Mouse (Mus musculus): ENCODE measurements around the gene Acvr1c. TPM values are rescaled to one million over a fixed set of nuclear protein-coding genes. Genes with fewer than 3 reads are reported as not detected.
A peak's percentile ranks its signal among the peaks of the same experiment; 100 is the strongest.

The Acvr1c gene
- polyA plus RNA-seq, 1 experiment from 2014 or later: 0.04 TPM

- H3K9me3 ChIP-seq (replicated peaks; ENCODE audit: low read length): no peaks in the 10 kb centered on the region
- DNase-seq (ENCODE audit: low spot score) (no peak), ATAC-seq (replicated peaks; ENCODE audit: low FRiP score, low read depth) (no peak)
- H3K9ac ChIP-seq (ENCODE audit: low read depth, low read length): no peak overlapping the region
- TF ChIP-seq CTCF (IDR thresholded peaks at IDR 0.05; ENCODE audit: low read depth): no peak
- no peaks in the 10 kb centered on the region for H3K27me3 ChIP-seq (ENCODE audit: insufficient read depth, low read length)
- H3K36me3 ChIP-seq (ENCODE audit: insufficient read depth, low read length): no peaks in the 10 kb centered on the region
- no peak overlapping the region for H3K27ac ChIP-seq
- H3K4me2 ChIP-seq (ENCODE audit: low read length): no peak overlapping the region
- WGBS: 77% methylated on average over 3 of the region's 3 CpGs
- no peaks in the 10 kb centered on the region for H3K4me1 ChIP-seq (replicated peaks; ENCODE audit: insufficient read depth, low read length)
- H3K4me3 ChIP-seq (replicated peaks; ENCODE audit: low read depth, low read length): no peak overlapping the region
Measured at GRCm38 (mm10) chr2:58366196-58366595, 8.5 kb upstream of the Acvr1c start.

- WGBS: 89% methylated on average over 3 of the region's 3 CpGs
- H3K9me3 ChIP-seq (replicated peaks; ENCODE audit: low read length): no peaks in the 10 kb centered on the region
- H3K4me2 ChIP-seq (ENCODE audit: low read length): no peak overlapping the region
- H3K27ac ChIP-seq: no peak overlapping the region
- no peak overlapping the region for H3K9ac ChIP-seq (ENCODE audit: low read depth, low read length)
- 0 out of 2 replicates have a peak, but pooled peaks cover 2% of the 10 kb centered on the region for H3K4me1 ChIP-seq (replicated peaks; ENCODE audit: insufficient read depth, low read length)
- H3K27me3 ChIP-seq (ENCODE audit: insufficient read depth, low read length): 0 out of 2 replicates have a peak, but pooled peaks cover 3% of the 10 kb centered on the region
- no peak for TF ChIP-seq CTCF (IDR thresholded peaks at IDR 0.05; ENCODE audit: low read depth)
- H3K4me3 ChIP-seq (replicated peaks; ENCODE audit: low read depth, low read length): no peak overlapping the region
- DNase-seq (ENCODE audit: low spot score) (no peak), ATAC-seq (replicated peaks; ENCODE audit: low FRiP score, low read depth) (no peak)
- H3K36me3 ChIP-seq (ENCODE audit: insufficient read depth, low read length): no peaks in the 10 kb centered on the region
Measured at GRCm38 (mm10) chr2:58361361-58362046, 3.8 kb upstream of the Acvr1c start.

DNA sequence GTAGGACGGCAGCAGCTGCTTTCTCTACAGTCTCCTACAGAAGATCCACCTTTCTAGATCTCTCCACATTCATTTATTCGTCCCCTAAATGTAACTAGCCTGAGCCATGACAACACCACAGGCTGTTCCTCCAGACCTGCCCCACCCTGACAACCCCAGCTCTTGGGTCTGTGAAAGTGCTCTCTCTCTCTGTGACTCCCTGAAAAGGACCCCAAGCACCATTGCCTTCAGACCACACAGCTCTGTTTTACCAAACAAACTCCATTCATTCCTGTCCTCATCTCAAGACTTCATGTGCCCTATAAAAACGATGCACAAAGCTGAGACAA, 401 bp upstream of the Acvr1c start:
- DNase-seq (ENCODE audit: low spot score) (no peak), ATAC-seq (replicated peaks; ENCODE audit: low FRiP score, low read depth) (no peak)
- 0 out of 2 replicates have a peak, but pooled peaks cover 2% of the 10 kb centered on the region for H3K4me1 ChIP-seq (replicated peaks; ENCODE audit: insufficient read depth, low read length)
- peak overlapping the region; percentile 51 for H3K4me3 ChIP-seq (replicated peaks; ENCODE audit: low read depth, low read length)
- TF ChIP-seq CTCF (IDR thresholded peaks at IDR 0.05; ENCODE audit: low read depth): no peak
- H3K27me3 ChIP-seq (ENCODE audit: insufficient read depth, low read length): 0 out of 2 replicates have a peak, but pooled peaks cover 3% of the 10 kb centered on the region
- no peaks in the 10 kb centered on the region for H3K36me3 ChIP-seq (ENCODE audit: insufficient read depth, low read length)
- peak overlapping the region; percentile 100 for H3K4me2 ChIP-seq (ENCODE audit: low read length)
- H3K9me3 ChIP-seq (replicated peaks; ENCODE audit: low read length): no peaks in the 10 kb centered on the region
- no peak overlapping the region for H3K9ac ChIP-seq (ENCODE audit: low read depth, low read length)
- H3K27ac ChIP-seq: no peak overlapping the region
- 9% methylated on average over 3 of the region's 3 CpGs for WGBS

- WGBS: 0% methylated on average over 7 of the region's 7 CpGs
- ATAC-seq (replicated peaks; ENCODE audit: low FRiP score, low read depth): peak; percentile 25; the same call in 1 of the 2 replicates
- 0 out of 2 replicates have a peak, but pooled peaks cover 3% of the 10 kb centered on the region for H3K27me3 ChIP-seq (ENCODE audit: insufficient read depth, low read length)
Measured at GRCm38 (mm10) chr2:58357068-58357413, 654 bp downstream of the Acvr1c start.

GRCm38 (mm10) chr2:58354389-58354788, 3.3 kb downstream of the Acvr1c start:
- no peak overlapping the region for H3K27ac ChIP-seq
- no peaks in the 10 kb centered on the region for H3K36me3 ChIP-seq (ENCODE audit: insufficient read depth, low read length)
- DNase-seq (ENCODE audit: low spot score) (no peak), ATAC-seq (replicated peaks; ENCODE audit: low FRiP score, low read depth) (no peak)
- H3K9ac ChIP-seq (ENCODE audit: low read depth, low read length): no peak overlapping the region
- H3K4me1 ChIP-seq (replicated peaks; ENCODE audit: insufficient read depth, low read length): 0 out of 2 replicates have a peak, but pooled peaks cover 2% of the 10 kb centered on the region
- H3K27me3 ChIP-seq (ENCODE audit: insufficient read depth, low read length): 0 out of 2 replicates have a peak, but pooled peaks cover 3% of the 10 kb centered on the region
- H3K4me3 ChIP-seq (replicated peaks; ENCODE audit: low read depth, low read length): no peak overlapping the region
- no peaks in the 10 kb centered on the region for H3K9me3 ChIP-seq (replicated peaks; ENCODE audit: low read length)
- 89% methylated on average over 3 of the region's 3 CpGs for WGBS
- no peak for TF ChIP-seq CTCF (IDR thresholded peaks at IDR 0.05; ENCODE audit: low read depth)
- H3K4me2 ChIP-seq (ENCODE audit: low read length): no peak overlapping the region

More at GRCm38 (mm10) chr2:58357068-58357413, 654 bp downstream of the Acvr1c start:
- DNase-seq (ENCODE audit: low spot score): peak; percentile 13
- no peak overlapping the region for H3K27ac ChIP-seq
- peak overlapping the region; percentile 40; the same call in 1 of the 2 replicates for H3K9ac ChIP-seq (ENCODE audit: low read depth, low read length)
- H3K4me2 ChIP-seq (ENCODE audit: low read length): peak overlapping the region; percentile 100
- peak overlapping the region; percentile 51 for H3K4me3 ChIP-seq (replicated peaks; ENCODE audit: low read depth, low read length)
- H3K9me3 ChIP-seq (replicated peaks; ENCODE audit: low read length): no peaks in the 10 kb centered on the region
- H3K36me3 ChIP-seq (ENCODE audit: insufficient read depth, low read length): no peaks in the 10 kb centered on the region
- no peak for TF ChIP-seq CTCF (IDR thresholded peaks at IDR 0.05; ENCODE audit: low read depth)
- 0 out of 2 replicates have a peak, but pooled peaks cover 2% of the 10 kb centered on the region for H3K4me1 ChIP-seq (replicated peaks; ENCODE audit: insufficient read depth, low read length)

GRCm38 (mm10) chr2:58352846-58353245, 4.8 kb downstream of the Acvr1c start:
- TF ChIP-seq CTCF (IDR thresholded peaks at IDR 0.05; ENCODE audit: low read depth): no peak
- WGBS: 49% methylated on average over 5 of the region's 5 CpGs
- no peak overlapping the region for H3K27ac ChIP-seq
- no peak overlapping the region for H3K4me2 ChIP-seq (ENCODE audit: low read length)
- no peak overlapping the region for H3K4me3 ChIP-seq (replicated peaks; ENCODE audit: low read depth, low read length)
- H3K4me1 ChIP-seq (replicated peaks; ENCODE audit: insufficient read depth, low read length): 0 out of 2 replicates have a peak, but pooled peaks cover 2% of the 10 kb centered on the region
- no peak overlapping the region for H3K9ac ChIP-seq (ENCODE audit: low read depth, low read length)
- DNase-seq (ENCODE audit: low spot score) (no peak), ATAC-seq (replicated peaks; ENCODE audit: low FRiP score, low read depth) (no peak)
- H3K9me3 ChIP-seq (replicated peaks; ENCODE audit: low read length): no peaks in the 10 kb centered on the region
- H3K36me3 ChIP-seq (ENCODE audit: insufficient read depth, low read length): no peaks in the 10 kb centered on the region
- H3K27me3 ChIP-seq (ENCODE audit: insufficient read depth, low read length): 0 out of 2 replicates have a peak, but pooled peaks cover 3% of the 10 kb centered on the region
